Mouse (Mus musculus): ENCODE measurements around the gene Gm3055.
"Not testable (repeated sequence)": the region's sequence is repeated elsewhere in the genome, so short reads cannot be mapped to it uniquely, and the experiment has no call there.

Gene Gm3055

DNA sequence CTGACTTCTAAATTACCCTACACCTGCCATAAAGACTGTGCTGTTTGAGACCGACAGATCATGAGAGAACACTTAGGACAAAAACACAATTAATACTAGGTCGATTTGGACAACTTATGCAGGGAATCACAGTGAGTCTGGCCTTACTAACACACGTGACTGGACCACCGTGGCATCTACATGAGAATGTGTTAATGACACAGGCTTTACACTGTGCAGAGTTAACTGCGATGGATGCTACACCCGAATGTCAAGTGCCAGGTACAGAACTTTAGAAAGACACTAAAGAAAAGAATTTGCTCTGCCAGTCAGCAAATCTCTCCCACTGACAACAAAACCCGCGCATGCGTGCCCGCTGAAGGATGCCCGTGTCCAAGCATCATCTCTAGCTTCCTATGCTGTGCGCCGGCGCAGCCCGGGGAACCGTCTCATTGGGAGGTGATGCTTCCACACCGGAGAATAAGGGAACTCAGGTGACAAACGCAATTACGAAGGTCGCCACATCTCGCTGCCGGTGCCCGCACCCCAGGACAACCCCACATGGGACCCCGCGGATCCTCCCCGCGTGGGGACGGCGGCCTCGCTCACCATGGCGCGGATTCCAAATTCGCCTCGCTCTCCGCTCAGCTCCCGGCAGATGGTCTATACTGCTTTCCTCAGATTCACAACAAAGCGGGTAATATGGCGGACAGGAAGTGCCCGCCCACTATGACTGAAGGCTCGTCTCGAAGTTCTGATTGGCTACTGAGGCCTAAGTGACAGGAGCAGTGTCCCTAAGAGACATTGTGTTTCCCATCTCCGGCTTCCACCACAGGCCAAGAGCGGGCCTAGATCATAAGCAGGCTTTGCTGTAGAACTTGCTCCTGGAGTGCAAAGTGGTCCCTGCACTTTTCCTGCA, at the start of gene Gm3055:
Gene Gm3055 (minus strand): TSS at position 656 of the 898 bp plus-strand sequence.
- DNase-seq (ENCODE audit: low read depth, low spot score), result not testable (repeated sequence)

DNA sequence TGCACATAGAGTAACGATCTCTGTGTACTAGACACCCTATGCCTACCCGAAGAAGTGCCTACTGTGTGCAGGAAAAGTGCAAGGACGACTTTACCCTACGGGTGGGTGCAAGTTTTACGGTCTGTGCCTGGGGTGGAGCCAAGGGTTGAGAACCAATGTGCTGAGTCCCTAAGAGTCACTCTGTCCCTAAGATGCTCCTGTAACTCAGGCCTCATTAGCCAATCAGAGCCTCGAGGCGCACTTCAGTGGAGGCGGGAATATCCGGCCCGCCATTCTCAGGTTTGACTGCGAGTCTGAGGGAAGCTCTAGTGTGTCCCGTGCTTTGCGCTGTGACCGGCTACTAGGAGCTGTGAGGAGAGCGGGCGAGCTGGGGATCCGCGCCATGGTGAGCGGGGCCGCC, 40.9 kb upstream of the Gm3055 start, which contains the start of gene Gm4767:
Gene Gm4767 (plus strand): TSS at position 288 of the 400 bp plus-strand sequence.
- not testable (repeated sequence) for DNase-seq (ENCODE audit: low read depth, low spot score)

DNA sequence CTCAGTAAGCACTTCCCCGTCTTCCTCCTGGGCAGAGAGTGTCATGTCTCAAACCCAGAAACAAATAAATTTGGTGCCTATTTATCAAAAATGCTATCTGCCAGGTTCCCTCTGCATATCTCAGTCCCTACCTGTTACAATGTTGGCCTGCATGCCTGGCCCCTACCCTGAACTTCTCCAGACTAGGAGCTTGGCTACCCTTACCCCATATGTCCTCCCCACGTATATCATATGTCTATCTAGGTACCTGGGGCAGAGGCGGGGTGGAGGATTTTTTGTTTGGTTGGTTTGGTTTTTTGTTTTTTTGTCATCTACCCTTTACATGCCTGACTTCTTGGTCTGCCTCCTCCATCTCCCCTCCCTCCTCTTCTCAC, 430 bp upstream of the Gm3055 start:
- not testable (repeated sequence) for DNase-seq (ENCODE audit: low read depth, low spot score)

DNA sequence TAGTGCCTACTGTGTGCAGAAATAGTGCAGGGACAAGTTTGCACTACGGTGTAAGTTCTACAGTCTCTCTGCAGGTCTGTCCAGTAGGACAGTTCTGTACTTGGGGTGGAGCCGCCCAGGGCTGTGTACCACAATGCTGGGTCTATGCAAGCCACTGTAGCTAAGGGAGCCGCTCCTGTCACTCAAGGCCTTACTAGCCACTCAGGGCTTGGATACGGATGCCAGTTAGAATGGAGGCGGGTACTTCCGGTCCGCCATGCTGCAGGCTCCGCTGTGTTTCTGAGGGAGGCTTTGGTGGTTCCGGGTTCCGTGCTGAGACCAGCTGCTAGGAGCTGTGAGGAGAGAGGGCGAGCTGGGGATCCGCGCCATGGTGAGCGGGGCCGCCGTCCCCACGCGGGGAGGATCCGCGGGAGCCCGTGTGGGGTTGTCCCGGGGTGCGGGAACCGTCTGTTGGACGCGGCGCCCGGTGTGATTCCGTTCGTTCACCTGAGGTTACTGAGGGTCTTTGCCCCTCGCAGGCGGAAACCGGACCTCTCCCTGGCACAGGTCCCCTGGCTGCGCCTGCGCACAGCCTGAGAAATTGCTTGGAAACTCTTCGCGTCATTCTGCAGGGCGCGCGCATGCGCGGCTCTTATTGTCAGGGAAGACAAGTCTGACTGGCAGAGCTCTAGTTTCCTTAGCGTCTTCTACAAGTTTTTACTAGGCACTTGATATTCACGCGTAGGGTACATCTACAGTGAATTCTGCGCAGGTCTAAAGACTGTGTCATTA, 66.2 kb downstream of the Gm3055 start, which contains the start of gene Zfp433:
Gene Zfp433 (plus strand): TSS at position 295 of the 771 bp plus-strand sequence.
- not testable (repeated sequence) for DNase-seq (ENCODE audit: low read depth, low spot score)

Data from brain, embryonic 18.5 days (tissue).